Mouse (Mus musculus): ENCODE data around the gene Pdcd1lg2. TPM values are rescaled to one million over a fixed set of nuclear protein-coding genes. Genes with fewer than 3 reads are reported as not detected.

Gene Pdcd1lg2
- total and polyA plus RNA-seq, 3 experiments: 1.7 to 5.4 TPM; not detected in 1

- peaks cover 17 to 24% of the 10 kb centered on the region in 2 experiments for H3K4me1 ChIP-seq (ENCODE audit: control insufficient read depth in 1 of 2, insufficient read depth in 2 of 2, low read length in 2 of 2)
- TF ChIP-seq MYC (IDR thresholded peaks at IDR 0.05; ENCODE audit: low read depth, low read length) (no peak), MYB (IDR thresholded peaks at IDR 0.05; ENCODE audit: low read depth, low read length) (no peak), E2F4 (IDR thresholded peaks at IDR 0.05; ENCODE audit: borderline replicate concordance, low read depth, low read length) (no peak), ZC3H11A (IDR thresholded peaks at IDR 0.05; ENCODE audit: low read depth, low read length) (no peak), USF1 (IDR thresholded peaks at IDR 0.05; ENCODE audit: low read depth, low read length) (no peak), CTCF (IDR thresholded peaks at IDR 0.05 in 2 of 3, conservative IDR thresholded peaks at IDR 0.05 in 1 of 3; ENCODE audit: control insufficient read depth in 1 of 3, insufficient read depth in 1 of 3, low read depth in 2 of 3, low read length in 3 of 3, poor library complexity in 1 of 3, severe bottlenecking in 1 of 3) (no peak)
- no peak overlapping the region for H3K27ac ChIP-seq (ENCODE audit: control insufficient read depth, low read depth, low read length)
- H3K4me3 ChIP-seq (ENCODE audit: control insufficient read depth in 1 of 2, insufficient read depth in 1 of 2, low read depth in 2 of 2, low read length in 2 of 2): no peak overlapping the region
- H3K79me2 ChIP-seq (ENCODE audit: control insufficient read depth, insufficient read depth, low read length, poor library complexity): no peaks in the 10 kb centered on the region
- no peak for DNase-seq (ENCODE audit: low read depth, low spot score)
- H3K27me3 ChIP-seq (ENCODE audit: control insufficient read depth in 1 of 2, insufficient read depth in 2 of 2, low read length in 2 of 2): no peaks in the 10 kb centered on the region
- H3K9ac ChIP-seq (ENCODE audit: control insufficient read depth, low read depth, low read length, poor library complexity, severe bottlenecking): no peak overlapping the region
- no peaks in the 10 kb centered on the region for H3K9me3 ChIP-seq (replicated peaks; ENCODE audit: insufficient read depth, low read length)
- H3K36me3 ChIP-seq (ENCODE audit: control insufficient read depth in 1 of 2, insufficient read depth in 2 of 2, low read length in 2 of 2): peaks cover 0 to 27% of the 10 kb centered on the region in 2 experiments; a peak in 2 of 4 replicates
Observed at GRCm38 (mm10) chr19:29496001-29496597, 85.4 kb downstream of the Pdcd1lg2 start.

GRCm38 (mm10) chr19:29496786-29497557, 86.3 kb downstream of the Pdcd1lg2 start:
- peak overlapping the region; percentile 45 for H3K9ac ChIP-seq (ENCODE audit: control insufficient read depth, low read depth, low read length, poor library complexity, severe bottlenecking)
- H3K79me2 ChIP-seq (ENCODE audit: control insufficient read depth, insufficient read depth, low read length, poor library complexity): no peaks in the 10 kb centered on the region
- 0 out of 6 replicates have a peak, but pooled peaks of 1 of the 3 experiments have one; percentile 12 for TF ChIP-seq CTCF (IDR thresholded peaks at IDR 0.05 in 2 of 3, conservative IDR thresholded peaks at IDR 0.05 in 1 of 3; ENCODE audit: control insufficient read depth in 1 of 3, insufficient read depth in 1 of 3, low read depth in 2 of 3, low read length in 3 of 3, poor library complexity in 1 of 3, severe bottlenecking in 1 of 3)
- TF ChIP-seq RCOR1 (IDR thresholded peaks at IDR 0.05; ENCODE audit: low read depth, low read length): no peak
- no peak for TF ChIP-seq GABPA (IDR thresholded peaks at IDR 0.05; ENCODE audit: low read depth, low read length)
- peak overlapping the region; percentile 11 to 18 for H3K4me3 ChIP-seq (ENCODE audit: control insufficient read depth in 1 of 2, insufficient read depth in 1 of 2, low read depth in 2 of 2, low read length in 2 of 2)
- H3K9me3 ChIP-seq (replicated peaks; ENCODE audit: insufficient read depth, low read length): no peaks in the 10 kb centered on the region
- H3K27me3 ChIP-seq (ENCODE audit: control insufficient read depth in 1 of 2, insufficient read depth in 2 of 2, low read length in 2 of 2): no peaks in the 10 kb centered on the region
- peak overlapping the region; percentile 53 for H3K27ac ChIP-seq (ENCODE audit: control insufficient read depth, low read depth, low read length)
- DNase-seq (ENCODE audit: low read depth, low spot score): peak; percentile 52
- peaks cover 0 to 27% of the 10 kb centered on the region in 2 experiments; a peak in 2 of 4 replicates for H3K36me3 ChIP-seq (ENCODE audit: control insufficient read depth in 1 of 2, insufficient read depth in 2 of 2, low read length in 2 of 2)
- H3K4me1 ChIP-seq (ENCODE audit: control insufficient read depth in 1 of 2, insufficient read depth in 2 of 2, low read length in 2 of 2): peaks cover 17 to 24% of the 10 kb centered on the region in 2 experiments

- Histone ChIP-seq H3K4me3 (ENCODE audit: control insufficient read depth in 1 of 2, insufficient read depth in 1 of 2, low read depth in 2 of 2, low read length in 2 of 2) (peak overlapping the region; percentile 19 to 32), H3K9me3 (replicated peaks; ENCODE audit: insufficient read depth, low read length) (no peaks in the 10 kb centered on the region), H3K36me3 (ENCODE audit: control insufficient read depth in 1 of 2, insufficient read depth in 2 of 2, low read length in 2 of 2) (peaks cover 0 to 27% of the 10 kb centered on the region in 2 experiments; a peak in 2 of 4 replicates), H3K9ac (ENCODE audit: control insufficient read depth, low read depth, low read length, poor library complexity, severe bottlenecking) (peak overlapping the region; percentile 61), H3K79me2 (ENCODE audit: control insufficient read depth, insufficient read depth, low read length, poor library complexity) (no peaks in the 10 kb centered on the region), H3K27ac (ENCODE audit: control insufficient read depth, low read depth, low read length) (peak overlapping the region; percentile 78), H3K27me3 (ENCODE audit: control insufficient read depth in 1 of 2, insufficient read depth in 2 of 2, low read length in 2 of 2) (no peaks in the 10 kb centered on the region), H3K4me1 (ENCODE audit: control insufficient read depth in 1 of 2, insufficient read depth in 2 of 2, low read length in 2 of 2) (peaks cover 17 to 24% of the 10 kb centered on the region in 2 experiments)
- DNase-seq (ENCODE audit: low read depth, low spot score): peak; percentile 99
- TF ChIP-seq RCOR1 (IDR thresholded peaks at IDR 0.05; ENCODE audit: low read depth, low read length) (no peak), GATA1 (IDR thresholded peaks at IDR 0.05; ENCODE audit: low read depth, low read length) (peak; percentile 100), TAL1 (IDR thresholded peaks at IDR 0.05; ENCODE audit: low read length) (peak; percentile 80)
Observed at GRCm38 (mm10) chr19:29497874-29498273, 87.2 kb downstream of the Pdcd1lg2 start.

Measured in MEL (cell line).